Mouse (Mus musculus): Measurements from ENCODE around the gene Ttc34. TPM values are rescaled to one million over a fixed set of nuclear protein-coding genes. Genes with fewer than 3 reads are reported as not detected.

The Ttc34 gene
- not detected for polyA plus RNA-seq (2014; fragmentation: Illumina TruSeq; extraction: RNeasy Lipid Tissue Mini Kit (QIAGEN cat#74804))

DNA sequence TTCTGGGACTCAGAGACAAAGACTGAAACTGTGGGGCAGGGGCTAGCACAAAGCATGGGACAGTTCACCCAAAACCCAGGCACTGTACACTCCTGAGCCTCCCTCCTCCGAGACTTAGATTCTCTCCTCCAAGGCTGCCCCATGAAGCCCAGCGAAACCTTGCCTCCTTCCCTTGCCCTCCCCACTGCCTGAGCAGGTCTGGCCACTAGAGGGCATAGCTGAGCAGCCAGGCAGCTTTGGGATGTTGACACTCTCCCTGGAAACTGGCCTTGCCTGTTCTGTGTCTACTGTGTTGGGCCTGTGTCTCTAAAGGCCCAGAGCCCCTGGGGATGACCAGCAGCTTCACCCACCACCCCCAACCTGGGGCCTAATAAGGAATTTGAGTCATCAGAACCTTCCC is at the start of gene Ttc34:
Ttc34 (plus strand) TSS at position 290 of the 400 bp plus-strand sequence.

DNA sequence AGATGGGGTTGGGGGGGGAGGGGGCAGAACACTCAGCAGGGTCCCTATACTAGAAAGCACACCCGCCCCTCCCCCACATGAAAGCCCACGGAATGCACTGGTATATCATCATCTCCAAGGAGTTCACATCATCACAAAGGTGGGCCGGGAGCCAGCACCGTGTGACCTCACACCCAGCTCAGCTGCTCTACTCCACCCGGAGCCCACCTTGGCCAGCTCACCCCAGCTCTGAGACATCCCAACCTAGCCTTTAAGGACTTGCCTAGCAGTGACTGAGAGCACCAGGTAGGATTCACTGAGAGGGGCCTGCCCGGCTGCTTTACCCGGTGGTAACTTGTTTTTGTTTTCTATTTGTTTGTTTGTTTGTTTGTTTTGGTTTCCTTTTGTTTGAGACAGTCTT is 32.2 kb downstream of the Ttc34 start, which contains the start of gene Mmel1:
Mmel1 (plus strand) TSS at position 146 of the 400 bp plus-strand sequence.

DNA sequence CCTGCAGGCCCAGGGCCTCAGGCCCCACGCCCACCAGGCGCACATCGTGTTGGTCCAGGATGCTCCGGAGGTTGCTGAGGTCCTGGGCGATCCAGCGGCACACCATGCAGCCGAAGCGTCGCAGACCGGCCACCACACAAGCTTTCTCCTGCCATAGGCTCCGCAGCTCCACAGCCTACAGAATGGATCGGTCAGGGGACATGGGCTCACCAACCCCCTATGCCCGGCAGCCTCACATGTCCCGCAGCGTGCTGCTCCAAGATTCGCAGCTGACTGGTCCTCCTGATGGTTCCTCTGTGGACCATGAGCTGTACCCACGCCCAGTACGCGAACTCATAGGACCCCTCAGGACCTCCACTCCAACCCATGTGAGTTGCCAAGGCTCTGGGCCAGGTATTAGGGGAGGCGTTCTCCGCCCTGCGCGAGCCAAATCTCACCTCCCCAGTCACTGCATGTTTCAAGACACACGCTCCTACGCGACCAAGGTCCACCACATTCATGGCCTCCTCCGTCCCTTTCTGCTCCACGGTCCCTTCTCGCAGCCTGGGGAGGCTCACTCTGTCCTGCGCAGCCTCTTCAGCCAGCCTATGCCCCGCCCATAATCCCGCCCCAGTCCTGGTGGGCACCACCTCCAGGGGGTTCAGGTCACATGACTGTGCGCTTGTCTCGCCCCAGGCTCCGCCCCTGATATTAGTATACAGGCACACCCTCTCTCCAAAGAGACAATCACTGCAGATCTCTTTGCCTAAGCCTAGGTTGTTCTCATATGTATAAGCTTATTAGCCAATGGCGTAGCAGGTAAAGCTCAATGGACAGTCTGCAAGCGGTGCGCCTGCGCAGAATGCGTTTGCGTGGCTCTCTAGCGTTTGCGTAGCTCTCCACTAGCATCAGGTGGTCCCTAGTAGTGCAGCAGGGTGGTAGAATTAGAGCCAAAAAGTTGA is 61.5 kb downstream of the Ttc34 start, which contains the start of gene Fam213b:
Fam213b (minus strand) TSS at position 630 of the 941 bp plus-strand sequence.

Other genes starting within 250 kb of the Ttc34 start
- 1.5 TPM for gene Prdm16, start 200.6 kb upstream of the Ttc34 start, polyA plus RNA-seq (2014; fragmentation: Illumina TruSeq; extraction: RNeasy Lipid Tissue Mini Kit (QIAGEN cat#74804))
- gene Actrt2, start 169.6 kb upstream of the Ttc34 start, polyA plus RNA-seq (2014; fragmentation: Illumina TruSeq; extraction: RNeasy Lipid Tissue Mini Kit (QIAGEN cat#74804)), result not detected
- 0.17 TPM for gene Mmel1, start 32.1 kb downstream of the Ttc34 start, polyA plus RNA-seq (2014; fragmentation: Illumina TruSeq; extraction: RNeasy Lipid Tissue Mini Kit (QIAGEN cat#74804))
- not detected for gene Fam213b, start 61.7 kb downstream of the Ttc34 start, polyA plus RNA-seq (2014; fragmentation: Illumina TruSeq; extraction: RNeasy Lipid Tissue Mini Kit (QIAGEN cat#74804))
- gene Tnfrsf14, start 91.1 kb downstream of the Ttc34 start, polyA plus RNA-seq (2014; fragmentation: Illumina TruSeq; extraction: RNeasy Lipid Tissue Mini Kit (QIAGEN cat#74804)), result not detected
- gene Hes5, start 123.5 kb downstream of the Ttc34 start, polyA plus RNA-seq (2014; fragmentation: Illumina TruSeq; extraction: RNeasy Lipid Tissue Mini Kit (QIAGEN cat#74804)), result not detected
- gene Pank4, start 126.7 kb downstream of the Ttc34 start, polyA plus RNA-seq (2014; fragmentation: Illumina TruSeq; extraction: RNeasy Lipid Tissue Mini Kit (QIAGEN cat#74804)), result 4.2 TPM
- gene Plch2, start 219.3 kb downstream of the Ttc34 start, polyA plus RNA-seq (2014; fragmentation: Illumina TruSeq; extraction: RNeasy Lipid Tissue Mini Kit (QIAGEN cat#74804)), result not detected
- gene Pex10, start 229.6 kb downstream of the Ttc34 start, polyA plus RNA-seq (2014; fragmentation: Illumina TruSeq; extraction: RNeasy Lipid Tissue Mini Kit (QIAGEN cat#74804)), result 2.9 TPM
- gene Rer1, start 248.9 kb downstream of the Ttc34 start, polyA plus RNA-seq (2014; fragmentation: Illumina TruSeq; extraction: RNeasy Lipid Tissue Mini Kit (QIAGEN cat#74804)), result 183 TPM
- 3.4 TPM for gene Morn1, start 249.1 kb downstream of the Ttc34 start, polyA plus RNA-seq (2014; fragmentation: Illumina TruSeq; extraction: RNeasy Lipid Tissue Mini Kit (QIAGEN cat#74804))